Mouse (Mus musculus) lung, postnatal 0 days (tissue): ENCODE results near the gene Arhgap10.

Source experiments
- CTCF ChIP-seq: IDR thresholded peaks from 2 replicates; pipeline ENCODE4 v1.5.1; 2016; ENCODE audit warnings: antibody characterized with exemption, mild to moderate bottlenecking
- EP300 ChIP-seq: IDR thresholded peaks from 2 replicates; pipeline ENCODE4 v1.6.1; 2016; ENCODE audit warnings: antibody characterized with exemption, mild to moderate bottlenecking, control low read depth

DNA sequence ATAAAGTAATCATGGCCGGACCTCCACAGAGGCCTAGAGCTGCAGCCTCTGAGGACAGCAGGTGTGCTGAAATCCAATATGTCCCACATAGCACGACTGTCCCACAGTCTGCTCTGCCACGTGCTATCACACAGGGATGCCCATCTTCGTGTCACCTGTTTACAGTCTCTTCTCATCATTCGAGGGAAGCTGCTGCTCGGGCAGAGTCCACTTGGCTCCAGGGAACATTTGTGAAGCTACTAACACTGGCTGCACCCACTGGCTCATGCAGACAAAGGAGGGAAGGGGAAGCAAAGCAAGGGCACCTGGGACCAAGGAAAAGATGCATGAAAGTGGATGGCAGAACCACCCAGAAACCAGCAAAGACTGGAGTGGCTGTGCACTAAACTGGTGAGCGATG is 148.1 kb downstream of the Arhgap10 start:
- TF ChIP-seq CTCF (no peak), EP300 (no peak)
